Mouse (Mus musculus) heart, adult 2 months (tissue): ENCODE results near the gene Cfap43. TPM values are rescaled to one million over a fixed set of nuclear protein-coding genes. Genes with fewer than 3 reads are reported as not detected.

Experiments
- DNase-seq, 2 experiments: peaks; one replicate each; pipeline ENCODE4 v3.0.0; 2021
- H3K27ac ChIP-seq: fragments of 200-600 bp; 2 replicates; pipeline ENCODE4 v1.8.1; 2022
- H3K27me3 ChIP-seq: fragments of 200-500 bp; 2 replicates; pipeline ENCODE4 v1.6.1; 2012; ENCODE audit warnings: mild to moderate bottlenecking, low read length, inconsistent platforms, mixed read lengths; ENCODE audit not compliant: control insufficient read depth, insufficient read depth
- H3K36me3 ChIP-seq: fragments of 200-500 bp; 2 replicates; pipeline ENCODE4 v1.6.1; 2012; ENCODE audit warnings: low read length, inconsistent platforms; ENCODE audit not compliant: control insufficient read depth, insufficient read depth
- H3K4me1 ChIP-seq: fragments of 200-500 bp; 2 replicates; pipeline ENCODE4 v1.6.1; 2011; ENCODE audit warnings: low read length; ENCODE audit not compliant: control insufficient read depth, insufficient read depth
- H3K4me3 ChIP-seq: fragments of 200-600 bp; 2 replicates; pipeline ENCODE4 v1.8.1; 2022
- H3K79me2 ChIP-seq: fragments of 200-500 bp; replicated peaks from 2 replicates; pipeline ENCODE4 v1.6.1; 2012; ENCODE audit warnings: mild to moderate bottlenecking, inconsistent platforms, low read length, moderate library complexity, mixed read lengths; ENCODE audit not compliant: control insufficient read depth, insufficient read depth
- H3K9ac ChIP-seq: fragments of 200-500 bp; 2 replicates; pipeline ENCODE4 v1.6.1; 2012; ENCODE audit warnings: low read depth, mild to moderate bottlenecking, control low read depth, inconsistent platforms, low read length, mixed read lengths
- CTCF ChIP-seq: fragments of 200-600 bp; IDR thresholded peaks from 2 replicates; pipeline ENCODE4 v1.8.1; 2022; ENCODE audit warnings: antibody characterized with exemption, mild to moderate bottlenecking, moderate library complexity
- EP300 ChIP-seq: fragments of 200-500 bp; IDR thresholded peaks from 2 replicates; pipeline ENCODE4 v1.6.1; 2011; ENCODE audit warnings: low read depth, low read length, control low read depth; ENCODE audit not compliant: insufficient read depth
- POLR2A ChIP-seq: fragments of 200-500 bp; IDR thresholded peaks from 2 replicates; pipeline ENCODE4 v1.6.1; 2011; ENCODE audit warnings: mild to moderate bottlenecking, low read depth, low read length, control low read depth; ENCODE audit not compliant: insufficient read depth
- WGBS: fragments of 180-500 bp; shearing (Covaris S2); methylation state at CpG from one replicate; pipeline ENCODE4 v1.1.7; 2018; 5-methylcytosine and 5-hydroxymethylcytosine counted together
- intact Hi-C: fragments of 180-260 bp; cut with DNase I; formaldehyde crosslinking; loops from one replicate; pipeline ENCODE4 v1.15.1; 2025
- polyA plus RNA-seq: library from polyadenylated mRNA; depleted of rRNA; stranded (reverse); fragments of >200 nt; gene quantifications from 2 replicates; pipeline ENCODE4 v1.2.3, GENCODE M21; 2012
- total RNA-seq, 2 experiments: library from RNA; stranded (reverse); gene quantifications; 2 replicates each; pipeline ENCODE4 v1.2.3; 2021

The Cfap43 gene
- total and polyA plus RNA-seq, 3 experiments = 0.86 TPM; not detected in 2

GRCm38 (mm10) chr19:47790316-47791020 is 128.6 kb downstream of the Cfap43 start:
- WGBS = 61% methylated on average over 11 of the region's 11 CpGs
- Histone ChIP-seq H3K27me3 (no peaks in the 10 kb centered on the region), H3K9ac (no peak overlapping the region), H3K79me2 (no peaks in the 10 kb centered on the region), H3K4me3 (no peak overlapping the region), H3K4me1 (no peaks in the 10 kb centered on the region), H3K36me3 (no peaks in the 10 kb centered on the region), H3K27ac (no peak overlapping the region)
- no peak for DNase-seq
- TF ChIP-seq CTCF (no peak), EP300 (no peak), POLR2A (no peak)
- intact Hi-C loops = no loop called here

GRCm38 (mm10) chr19:47783898-47784297 is 135.2 kb downstream of the Cfap43 start:
- Histone ChIP-seq H3K4me1 (no peaks in the 10 kb centered on the region), H3K9ac (no peak overlapping the region), H3K27me3 (no peaks in the 10 kb centered on the region), H3K36me3 (no peaks in the 10 kb centered on the region), H3K4me3 (no peak overlapping the region), H3K79me2 (no peaks in the 10 kb centered on the region), H3K27ac (no peak overlapping the region)
- intact Hi-C loops = no loop called here
- no peak for TF ChIP-seq EP300
- no peak for TF ChIP-seq POLR2A
- no peak for TF ChIP-seq CTCF
- no peak for DNase-seq
- WGBS = 80% methylated on average over 6 of the region's 6 CpGs

DNA sequence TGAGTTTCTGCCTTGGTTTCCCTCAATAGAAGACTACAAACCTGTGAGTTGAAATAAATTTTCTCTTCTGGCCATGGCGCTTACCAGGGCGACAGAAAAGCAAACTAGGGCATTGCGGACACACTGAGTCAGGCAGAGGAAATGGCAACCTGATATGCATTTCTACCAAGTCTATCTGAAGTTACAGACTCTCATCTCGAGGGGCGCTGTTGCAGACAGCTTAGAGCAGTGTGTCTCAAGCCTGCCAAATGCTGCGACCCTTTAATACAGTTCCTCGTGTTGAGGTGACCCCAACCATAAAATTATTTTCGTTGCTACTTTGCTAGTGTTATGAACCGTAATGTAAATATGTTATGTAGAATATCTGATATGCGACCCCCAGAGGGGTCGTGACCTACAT is 138.1 kb downstream of the Cfap43 start:
- H3K36me3 ChIP-seq = no peaks in the 10 kb centered on the region
- no peak overlapping the region for H3K27ac ChIP-seq
- TF ChIP-seq CTCF (no peak), POLR2A (no peak), EP300 (no peak)
- DNase-seq = no peak
- intact Hi-C loops = no loop called here
- no peaks in the 10 kb centered on the region for H3K79me2 ChIP-seq
- H3K27me3 ChIP-seq = no peaks in the 10 kb centered on the region
- H3K9ac ChIP-seq = no peak overlapping the region
- no peak overlapping the region for H3K4me3 ChIP-seq
- WGBS = 72% methylated on average over 11 of the region's 11 CpGs
- H3K4me1 ChIP-seq = no peaks in the 10 kb centered on the region

- Histone ChIP-seq H3K36me3 (no peaks in the 10 kb centered on the region), H3K27me3 (no peaks in the 10 kb centered on the region), H3K4me1 (no peaks in the 10 kb centered on the region), H3K4me3 (no peak overlapping the region), H3K9ac (no peak overlapping the region), H3K79me2 (no peaks in the 10 kb centered on the region), H3K27ac (no peak overlapping the region)
- DNase-seq = no peak
- 95% methylated on average over 7 of the region's 7 CpGs for WGBS
- intact Hi-C loops = no loop called here
- TF ChIP-seq POLR2A = no peak
- no peak for TF ChIP-seq EP300
- TF ChIP-seq CTCF = no peak
Observed at GRCm38 (mm10) chr19:47780145-47780544, 138.9 kb downstream of the Cfap43 start.

DNA sequence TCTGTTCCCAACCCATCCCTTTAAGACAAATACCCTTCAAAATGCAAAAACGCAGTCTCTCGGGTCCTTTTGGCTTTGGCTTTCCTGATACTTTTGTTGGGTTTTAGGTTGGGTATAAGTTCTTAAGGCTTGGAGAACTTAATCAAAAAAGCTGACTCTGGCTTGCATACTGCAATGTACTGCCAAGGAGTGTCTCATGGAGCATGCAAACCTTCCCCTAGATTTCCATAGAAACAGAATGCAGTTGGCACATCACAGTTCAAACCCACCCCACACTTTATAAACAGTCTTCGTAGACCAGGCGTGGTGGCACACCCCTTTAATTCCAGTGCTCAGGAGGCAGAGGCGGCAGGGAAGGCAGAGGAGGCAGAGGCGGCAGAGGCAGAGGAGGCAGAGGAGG is 141.2 kb downstream of the Cfap43 start:
- 91% methylated on average over 6 of the region's 6 CpGs for WGBS
- Histone ChIP-seq H3K4me3 (no peak overlapping the region), H3K27me3 (no peaks in the 10 kb centered on the region), H3K36me3 (no peaks in the 10 kb centered on the region), H3K79me2 (no peaks in the 10 kb centered on the region), H3K27ac (no peak overlapping the region), H3K9ac (no peak overlapping the region), H3K4me1 (no peaks in the 10 kb centered on the region)
- DNase-seq = no peak
- intact Hi-C loops = no loop called here
- TF ChIP-seq EP300 (no peak), CTCF (no peak), POLR2A (no peak)

GRCm38 (mm10) chr19:47755625-47756024 is 163.5 kb downstream of the Cfap43 start:
- 44% methylated on average over 19 of the region's 19 CpGs for WGBS
- H3K9ac ChIP-seq = no peak overlapping the region

More at GRCm38 (mm10) chr19:47755625-47756024, 163.5 kb downstream of the Cfap43 start:
- TF ChIP-seq POLR2A (no peak), EP300 (no peak), CTCF (no peak)
- peak; percentile 46 to 51 for DNase-seq
- H3K27me3 ChIP-seq = no peaks in the 10 kb centered on the region
- no peaks in the 10 kb centered on the region for H3K79me2 ChIP-seq
- H3K4me1 ChIP-seq = no peaks in the 10 kb centered on the region
- H3K36me3 ChIP-seq = no peaks in the 10 kb centered on the region
- H3K4me3 ChIP-seq = peak overlapping the region; percentile 15; the same call in 1 of the 2 replicates
- intact Hi-C loops = no loop called here
- no peak overlapping the region for H3K27ac ChIP-seq
